Mouse (Mus musculus) kidney, embryonic 14.5 days (tissue): ENCODE results near the gene Tbc1d30. TPM values are rescaled to one million over a fixed set of nuclear protein-coding genes. Genes with fewer than 3 reads are reported as not detected.

Source experiments
- ATAC-seq: fragments of 200-750 bp; cut with Nextera tagmentation; 2 replicates; pipeline ENCODE4 v1.8.0; 2017; ENCODE audit warnings: moderate number of reproducible peaks, mild to moderate bottlenecking, moderate TSS enrichment, moderate library complexity; ENCODE audit not compliant: low FRiP score, low TSS enrichment
- H3K27ac ChIP-seq: fragments of 300-500 bp; sonication (generic); 2 replicates; pipeline ENCODE4 v1.5.1; 2014; ENCODE audit warnings: low read depth, mild to moderate bottlenecking, low read length, moderate library complexity, mixed read lengths
- H3K27me3 ChIP-seq: fragments of 300-500 bp; sonication (generic); 2 replicates; pipeline ENCODE4 v1.6.1; 2014; ENCODE audit warnings: mild to moderate bottlenecking, low read length; ENCODE audit not compliant: control insufficient read depth, insufficient read depth
- H3K36me3 ChIP-seq: fragments of 300-500 bp; sonication (generic); 2 replicates; pipeline ENCODE4 v1.6.1; 2014; ENCODE audit warnings: low read length, mixed read lengths; ENCODE audit not compliant: control insufficient read depth, insufficient read depth
- H3K4me1 ChIP-seq: fragments of 300-500 bp; sonication (generic); 2 replicates; pipeline ENCODE4 v1.6.1; 2014; ENCODE audit warnings: low read length, mixed read lengths; ENCODE audit not compliant: control insufficient read depth, insufficient read depth
- H3K4me2 ChIP-seq: fragments of 300-500 bp; sonication (generic); replicated peaks from 2 replicates; pipeline ENCODE4 v1.6.1; 2014; ENCODE audit warnings: low read depth, mild to moderate bottlenecking, low read length
- H3K4me3 ChIP-seq: fragments of 300-500 bp; sonication (generic); 2 replicates; pipeline ENCODE4 v1.5.1; 2014; ENCODE audit warnings: mild to moderate bottlenecking, low read length
- H3K9ac ChIP-seq: fragments of 300-500 bp; sonication (generic); 2 replicates; pipeline ENCODE4 v1.6.1; 2014; ENCODE audit warnings: low read depth, mild to moderate bottlenecking, low read length, moderate library complexity
- H3K9me3 ChIP-seq: fragments of 300-500 bp; sonication (generic); 2 replicates; pipeline ENCODE4 v1.6.1; 2016; ENCODE audit warnings: low read length; ENCODE audit not compliant: control insufficient read depth
- WGBS: fragments of 180-500 bp; shearing (Covaris S2); extraction: QIAGEN DNeasy Blood & Tissue Kit; methylation state at CpG from one replicate; pipeline ENCODE4 v1.1.7; 2014; 5-methylcytosine and 5-hydroxymethylcytosine counted together
- polyA plus RNA-seq: library from polyadenylated mRNA; unstranded; fragments of >200 nt; fragmentation: Nextera tagmentation; extraction: Ambion mirVana; gene quantifications from 2 replicates; pipeline ENCODE4 v1.2.1, GENCODE M21; 2014

Gene Tbc1d30
- polyA plus RNA-seq, 1 experiment from 2014 or later = 0.76 TPM

- H3K4me2 ChIP-seq = no peak overlapping the region
- no peak for ATAC-seq
- 11% methylated on average over 7 of the region's 7 CpGs for WGBS
Measured at GRCm38 (mm10) chr10:121330940-121331339, 20.1 kb downstream of the Tbc1d30 start.

GRCm38 (mm10) chr10:121329586-121329985 lies 21.5 kb downstream of the Tbc1d30 start:
- Histone ChIP-seq H3K36me3 (no peaks in the 10 kb centered on the region), H3K27ac (no peak overlapping the region), H3K9ac (no peak overlapping the region), H3K9me3 (peaks cover 5% of the 10 kb centered on the region; the same call in 1 of the 2 replicates), H3K4me3 (no peak overlapping the region), H3K27me3 (no peaks in the 10 kb centered on the region), H3K4me2 (no peak overlapping the region), H3K4me1 (no peaks in the 10 kb centered on the region)
- ATAC-seq = no peak
- WGBS = 81% methylated on average over 4 of the region's 4 CpGs

More at GRCm38 (mm10) chr10:121330940-121331339, 20.1 kb downstream of the Tbc1d30 start:
- no peaks in the 10 kb centered on the region for H3K36me3 ChIP-seq
- H3K9me3 ChIP-seq = peaks cover 4% of the 10 kb centered on the region; the same call in 1 of the 2 replicates
- H3K27ac ChIP-seq = no peak overlapping the region
- no peaks in the 10 kb centered on the region for H3K27me3 ChIP-seq
- H3K4me3 ChIP-seq = no peak overlapping the region
- H3K4me1 ChIP-seq = no peaks in the 10 kb centered on the region
- H3K9ac ChIP-seq = no peak overlapping the region

- H3K27me3 ChIP-seq = no peaks in the 10 kb centered on the region
- no peaks in the 10 kb centered on the region for H3K36me3 ChIP-seq
- no peak overlapping the region for H3K27ac ChIP-seq
- ATAC-seq = no peak
- H3K9ac ChIP-seq = no peak overlapping the region
- H3K4me1 ChIP-seq = no peaks in the 10 kb centered on the region
- H3K4me2 ChIP-seq = no peak overlapping the region
- no peak overlapping the region for H3K4me3 ChIP-seq
- peaks cover 5% of the 10 kb centered on the region; the same call in 1 of the 2 replicates for H3K9me3 ChIP-seq
Measured at GRCm38 (mm10) chr10:121326167-121326566, 24.9 kb downstream of the Tbc1d30 start.

- Histone ChIP-seq H3K36me3 (no peaks in the 10 kb centered on the region), H3K27me3 (no peaks in the 10 kb centered on the region), H3K27ac (no peak overlapping the region), H3K4me3 (no peak overlapping the region), H3K4me2 (no peak overlapping the region), H3K9ac (no peak overlapping the region), H3K4me1 (no peaks in the 10 kb centered on the region), H3K9me3 (peaks cover 5% of the 10 kb centered on the region; the same call in 1 of the 2 replicates)
- no peak for ATAC-seq
- 88% methylated on average over 7 of the region's 7 CpGs for WGBS
Measured at GRCm38 (mm10) chr10:121323493-121323892, 27.6 kb downstream of the Tbc1d30 start.

GRCm38 (mm10) chr10:121318397-121318950 lies 32.6 kb downstream of the Tbc1d30 start:
- Histone ChIP-seq H3K9ac (no peak overlapping the region), H3K27me3 (peaks cover 13% of the 10 kb centered on the region), H3K4me3 (no peak overlapping the region), H3K27ac (no peak overlapping the region), H3K36me3 (no peaks in the 10 kb centered on the region), H3K4me2 (no peak overlapping the region), H3K9me3 (0 out of 2 replicates have a peak, but pooled peaks cover 2% of the 10 kb centered on the region), H3K4me1 (no peaks in the 10 kb centered on the region)
- ATAC-seq = no peak
- WGBS = 78% methylated on average over 7 of the region's 7 CpGs

GRCm38 (mm10) chr10:121316361-121316760 lies 34.7 kb downstream of the Tbc1d30 start:
- Histone ChIP-seq H3K9me3 (0 out of 2 replicates have a peak, but pooled peaks cover 2% of the 10 kb centered on the region), H3K4me2 (no peak overlapping the region), H3K27me3 (peaks cover 30% of the 10 kb centered on the region), H3K9ac (no peak overlapping the region), H3K4me3 (no peak overlapping the region), H3K27ac (no peak overlapping the region), H3K36me3 (no peaks in the 10 kb centered on the region), H3K4me1 (no peaks in the 10 kb centered on the region)
- WGBS = 84% methylated on average over 10 of the region's 10 CpGs
- no peak for ATAC-seq

- no peak overlapping the region for H3K9ac ChIP-seq
- peak overlapping the region; percentile 36 for H3K4me2 ChIP-seq
- peaks cover under 1% of the 10 kb centered on the region; the same call in 1 of the 2 replicates for H3K4me1 ChIP-seq
- H3K36me3 ChIP-seq = no peaks in the 10 kb centered on the region
- 29% methylated on average over 27 of the region's 27 CpGs for WGBS
- H3K4me3 ChIP-seq = no peak overlapping the region
- peaks cover 37% of the 10 kb centered on the region for H3K27me3 ChIP-seq
- no peak overlapping the region for H3K27ac ChIP-seq
- ATAC-seq = no peak
- 0 out of 2 replicates have a peak, but pooled peaks cover 2% of the 10 kb centered on the region for H3K9me3 ChIP-seq
Measured at GRCm38 (mm10) chr10:121315321-121316283, 35.5 kb downstream of the Tbc1d30 start.

- Histone ChIP-seq H3K27ac (no peak overlapping the region), H3K4me3 (no peak overlapping the region), H3K9ac (no peak overlapping the region), H3K27me3 (peaks cover 51% of the 10 kb centered on the region), H3K36me3 (no peaks in the 10 kb centered on the region), H3K4me2 (no peak overlapping the region), H3K9me3 (0 out of 2 replicates have a peak, but pooled peaks cover 2% of the 10 kb centered on the region), H3K4me1 (peaks cover 11% of the 10 kb centered on the region)
- 64% methylated on average over 4 of the region's 4 CpGs for WGBS
- ATAC-seq = no peak
Measured at GRCm38 (mm10) chr10:121314186-121314585, 36.9 kb downstream of the Tbc1d30 start.

GRCm38 (mm10) chr10:121313049-121313448 lies 38.0 kb downstream of the Tbc1d30 start:
- no peak overlapping the region for H3K4me2 ChIP-seq
- H3K27ac ChIP-seq = no peak overlapping the region
- H3K9me3 ChIP-seq = 0 out of 2 replicates have a peak, but pooled peaks cover 2% of the 10 kb centered on the region
- no peak overlapping the region for H3K4me3 ChIP-seq
- H3K9ac ChIP-seq = no peak overlapping the region
- WGBS = 92% methylated on average over 3 of the region's 3 CpGs
- H3K27me3 ChIP-seq = peaks cover 59% of the 10 kb centered on the region
- ATAC-seq = no peak
- H3K4me1 ChIP-seq = peaks cover 11% of the 10 kb centered on the region
- H3K36me3 ChIP-seq = no peaks in the 10 kb centered on the region
